Mouse (Mus musculus): ENCODE measurements around the gene Nfia. TPM values are rescaled to one million over a fixed set of nuclear protein-coding genes. Genes with fewer than 3 reads are reported as not detected.

Nfia gene
- polyA plus RNA-seq, 1 experiment, result 53.0 TPM

DNA sequence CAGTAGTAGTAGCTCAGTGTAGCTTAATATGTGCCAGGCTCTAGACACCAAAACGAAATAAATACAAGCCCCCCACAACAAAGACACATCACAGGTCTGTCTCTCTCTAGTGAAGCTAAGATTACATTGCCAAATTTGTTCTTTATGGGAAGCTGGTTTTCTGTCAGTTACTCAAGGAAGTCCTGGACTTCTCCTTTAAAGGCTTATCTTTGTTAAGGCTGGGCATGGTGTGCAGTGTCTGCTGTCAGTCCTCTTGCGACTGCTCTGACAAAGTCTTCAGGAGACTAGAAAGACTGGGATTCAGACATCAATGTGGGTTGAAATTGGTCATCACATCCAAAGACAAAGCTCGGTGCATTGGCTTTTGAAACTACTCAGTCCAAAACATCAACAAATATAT is 36.4 kb downstream of the Nfia start:
- no peak for TF ChIP-seq CTCF (IDR thresholded peaks at IDR 0.05; ENCODE audit: borderline replicate concordance, insufficient read depth, low read length)
- no peak for TF ChIP-seq POLR2A (IDR thresholded peaks at IDR 0.05; ENCODE audit: low read depth, low read length)
- no peak overlapping the region for H3K4me3 ChIP-seq (ENCODE audit: insufficient read depth, low read length)

DNA sequence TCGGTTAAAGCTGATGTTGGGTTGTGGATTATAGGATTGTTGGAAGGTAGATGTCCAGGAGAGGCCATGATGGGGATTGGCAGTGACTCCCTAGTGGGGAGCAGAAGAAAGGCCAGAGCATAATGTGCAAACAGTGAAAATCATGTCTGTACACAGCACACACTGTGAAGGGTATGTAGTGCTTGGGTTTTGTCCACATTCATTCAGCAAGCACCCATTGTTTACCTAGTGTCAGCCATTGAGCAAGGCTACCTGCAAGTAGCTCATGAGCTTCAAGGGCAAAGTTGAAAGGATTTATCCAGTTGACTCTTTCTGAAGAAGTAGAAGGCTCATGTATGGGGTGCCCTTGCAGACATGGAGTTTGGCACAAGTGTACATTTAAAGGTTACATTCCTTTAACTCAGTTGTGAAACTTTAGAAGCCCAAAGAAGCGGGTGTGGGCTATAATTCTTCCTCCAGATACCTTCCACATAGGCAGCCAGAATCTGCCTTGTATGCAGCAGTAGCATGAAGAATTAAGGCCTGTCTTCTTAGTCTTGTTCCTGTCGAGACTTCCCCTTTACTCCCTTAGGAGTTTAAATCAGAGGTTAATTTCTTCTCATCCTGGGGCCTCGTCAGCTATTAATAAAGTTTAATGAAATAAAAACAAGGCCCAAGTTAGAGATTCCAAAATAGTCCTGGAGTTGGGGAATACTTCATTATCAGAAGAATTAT is 37.2 kb downstream of the Nfia start:
- H3K4me3 ChIP-seq (ENCODE audit: insufficient read depth, low read length), result no peak overlapping the region
- no peak overlapping the region for H3K27ac ChIP-seq (ENCODE audit: insufficient read depth, low read length)
- TF ChIP-seq POLR2A (IDR thresholded peaks at IDR 0.05; ENCODE audit: low read depth, low read length) (no peak), CTCF (IDR thresholded peaks at IDR 0.05; ENCODE audit: borderline replicate concordance, insufficient read depth, low read length) (no peak)
- 0 out of 2 replicates have a peak, but pooled peaks cover 2% of the 10 kb centered on the region for H3K4me1 ChIP-seq (ENCODE audit: control insufficient read depth, insufficient read depth, low read length)

More for the DNA sequence above, 36.4 kb downstream of the Nfia start:
- H3K4me1 ChIP-seq (ENCODE audit: control insufficient read depth, insufficient read depth, low read length), result 0 out of 2 replicates have a peak, but pooled peaks cover 2% of the 10 kb centered on the region
- no peak overlapping the region for H3K27ac ChIP-seq (ENCODE audit: insufficient read depth, low read length)

DNA sequence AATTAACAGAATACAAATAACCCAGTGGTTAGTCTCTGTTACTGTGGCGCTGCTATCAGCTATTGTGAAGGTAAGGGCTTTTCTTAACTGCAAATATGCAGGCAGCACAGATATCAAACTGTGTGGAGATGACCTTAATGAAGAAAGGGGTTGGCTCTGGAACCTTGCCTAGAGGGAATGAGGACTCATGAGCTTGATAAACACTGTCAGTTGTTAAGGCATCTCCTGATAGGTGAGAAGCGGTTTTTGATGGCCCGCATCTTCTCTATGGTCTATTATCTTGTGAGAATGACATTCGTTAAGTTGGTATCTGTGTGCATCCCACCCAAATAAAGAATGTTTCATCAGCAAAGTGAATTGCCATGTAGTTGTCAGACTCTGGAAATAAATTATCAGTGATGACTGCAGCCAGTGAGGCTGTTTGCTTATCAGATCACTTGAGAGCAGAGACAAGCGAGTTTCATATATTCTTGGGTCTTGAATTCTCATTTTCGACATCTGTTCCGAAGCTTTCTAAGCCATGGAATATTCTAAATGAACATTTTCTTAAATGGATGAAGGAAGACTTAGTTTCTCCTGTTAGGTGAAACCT is 37.9 kb downstream of the Nfia start:
- H3K4me1 ChIP-seq (ENCODE audit: control insufficient read depth, insufficient read depth, low read length), result 0 out of 2 replicates have a peak, but pooled peaks cover 2% of the 10 kb centered on the region
- H3K27ac ChIP-seq (ENCODE audit: insufficient read depth, low read length), result no peak overlapping the region
- TF ChIP-seq CTCF (IDR thresholded peaks at IDR 0.05; ENCODE audit: borderline replicate concordance, insufficient read depth, low read length) (no peak), POLR2A (IDR thresholded peaks at IDR 0.05; ENCODE audit: low read depth, low read length) (no peak)
- no peak overlapping the region for H3K4me3 ChIP-seq (ENCODE audit: insufficient read depth, low read length)

DNA sequence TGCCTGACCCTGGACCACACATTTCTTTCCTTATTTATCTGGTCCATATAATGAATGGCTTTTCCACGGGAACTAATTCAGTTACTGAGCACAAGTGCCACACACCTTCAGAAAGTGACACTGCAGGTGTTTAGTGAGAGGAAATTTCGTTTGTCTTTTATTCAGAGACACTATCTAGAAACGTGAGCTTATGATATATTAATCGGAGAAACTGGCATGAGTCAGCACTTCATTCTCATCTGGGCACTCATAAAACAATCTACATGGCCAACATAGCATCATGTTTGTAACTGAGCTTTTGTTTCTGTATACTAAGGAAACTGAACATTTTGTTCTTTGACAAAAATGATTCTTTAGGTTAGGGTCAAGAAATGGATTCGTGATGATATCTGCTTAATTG is 40.5 kb downstream of the Nfia start:
- TF ChIP-seq CTCF (IDR thresholded peaks at IDR 0.05; ENCODE audit: borderline replicate concordance, insufficient read depth, low read length) (no peak), POLR2A (IDR thresholded peaks at IDR 0.05; ENCODE audit: low read depth, low read length) (no peak)
- Histone ChIP-seq H3K27ac (ENCODE audit: insufficient read depth, low read length) (no peak overlapping the region), H3K4me3 (ENCODE audit: insufficient read depth, low read length) (no peak overlapping the region), H3K4me1 (ENCODE audit: control insufficient read depth, insufficient read depth, low read length) (0 out of 2 replicates have a peak, but pooled peaks cover 2% of the 10 kb centered on the region)

DNA sequence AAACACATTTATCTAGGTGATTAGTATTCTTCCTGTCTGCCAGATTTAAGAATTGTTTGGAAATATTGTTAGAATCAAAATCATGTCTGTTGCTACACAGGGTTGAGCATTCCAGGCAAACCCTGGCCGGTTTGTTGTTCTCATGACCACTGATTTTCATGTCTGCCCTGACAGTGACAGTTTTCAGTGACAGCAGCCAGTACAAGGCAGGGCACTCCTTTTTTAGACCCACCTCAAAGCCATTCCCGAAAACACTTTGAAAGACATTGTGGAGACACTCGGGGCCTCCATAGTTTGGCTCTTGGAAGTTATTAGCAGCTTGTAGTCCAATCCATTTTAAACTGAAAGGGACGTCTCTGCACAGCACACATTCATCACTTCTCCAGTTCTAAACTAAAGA is 41.5 kb downstream of the Nfia start:
- Histone ChIP-seq H3K27ac (ENCODE audit: insufficient read depth, low read length) (no peak overlapping the region), H3K4me3 (ENCODE audit: insufficient read depth, low read length) (no peak overlapping the region), H3K4me1 (ENCODE audit: control insufficient read depth, insufficient read depth, low read length) (0 out of 2 replicates have a peak, but pooled peaks cover 2% of the 10 kb centered on the region)
- TF ChIP-seq POLR2A (IDR thresholded peaks at IDR 0.05; ENCODE audit: low read depth, low read length), result no peak
- no peak for TF ChIP-seq CTCF (IDR thresholded peaks at IDR 0.05; ENCODE audit: borderline replicate concordance, insufficient read depth, low read length)

DNA sequence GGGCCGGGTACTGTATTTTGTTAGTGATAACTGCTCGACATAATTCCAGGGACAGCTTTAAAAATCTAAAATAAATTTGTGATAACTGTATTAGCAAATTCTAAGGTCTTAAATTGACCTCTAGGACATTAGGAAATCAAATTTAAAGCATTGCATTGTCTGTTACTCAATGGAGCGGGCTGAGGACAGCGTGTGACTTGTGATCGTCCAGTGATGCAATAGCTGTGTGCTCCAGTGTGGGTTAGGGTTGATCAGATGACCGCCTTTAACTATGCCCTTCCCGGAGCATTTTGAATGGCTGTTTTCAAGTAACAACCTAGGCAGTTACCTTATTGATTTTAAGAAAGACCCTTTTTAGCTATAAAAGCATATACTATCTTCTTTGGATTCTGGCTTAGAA is 42.0 kb downstream of the Nfia start:
- no peak for TF ChIP-seq CTCF (IDR thresholded peaks at IDR 0.05; ENCODE audit: borderline replicate concordance, insufficient read depth, low read length)
- H3K27ac ChIP-seq (ENCODE audit: insufficient read depth, low read length), result no peak overlapping the region
- no peak overlapping the region for H3K4me3 ChIP-seq (ENCODE audit: insufficient read depth, low read length)
- H3K4me1 ChIP-seq (ENCODE audit: control insufficient read depth, insufficient read depth, low read length), result 0 out of 2 replicates have a peak, but pooled peaks cover 1% of the 10 kb centered on the region

DNA sequence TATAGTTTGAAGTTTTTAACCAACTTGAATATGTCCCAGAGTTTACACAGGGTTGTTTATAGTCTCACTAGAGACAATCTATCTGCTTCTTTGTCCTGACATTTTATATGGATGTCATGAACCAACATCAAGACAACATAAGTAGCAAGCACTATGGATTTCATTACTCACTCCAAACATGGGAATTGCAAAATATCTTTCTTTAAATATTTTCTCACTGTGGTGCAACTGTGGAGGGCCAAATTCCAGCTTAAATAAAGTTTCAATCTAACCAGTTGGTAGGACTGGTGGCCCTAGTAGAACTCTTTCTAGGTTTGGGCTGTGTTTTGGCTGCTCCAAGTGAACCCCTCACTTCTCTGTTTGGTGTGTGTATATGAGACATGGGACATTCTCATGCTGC is 43.5 kb downstream of the Nfia start:
- no peak overlapping the region for H3K27ac ChIP-seq (ENCODE audit: insufficient read depth, low read length)
- TF ChIP-seq CTCF (IDR thresholded peaks at IDR 0.05; ENCODE audit: borderline replicate concordance, insufficient read depth, low read length) (no peak), POLR2A (IDR thresholded peaks at IDR 0.05; ENCODE audit: low read depth, low read length) (no peak)
- H3K4me1 ChIP-seq (ENCODE audit: control insufficient read depth, insufficient read depth, low read length), result no peaks in the 10 kb centered on the region
- H3K4me3 ChIP-seq (ENCODE audit: insufficient read depth, low read length), result no peak overlapping the region

DNA sequence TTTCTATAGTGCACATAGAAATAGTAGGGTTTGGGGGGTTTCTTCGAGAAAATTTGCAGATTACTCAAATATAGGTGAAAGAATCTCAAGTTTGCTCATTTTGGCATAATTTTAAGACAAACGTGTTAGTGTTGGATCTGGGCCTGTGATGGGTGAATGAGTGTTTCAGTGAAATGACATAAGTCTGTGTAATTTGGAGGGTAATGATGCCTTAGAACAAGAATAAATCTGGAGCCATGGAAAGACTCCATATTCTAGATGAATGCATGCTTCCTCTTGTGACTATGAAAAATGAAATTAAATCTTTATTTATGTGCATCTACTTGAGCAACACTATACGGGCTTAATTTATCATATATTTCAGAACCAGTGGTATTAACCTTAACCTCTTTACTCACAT is 44.2 kb downstream of the Nfia start:
- TF ChIP-seq CTCF (IDR thresholded peaks at IDR 0.05; ENCODE audit: borderline replicate concordance, insufficient read depth, low read length), result no peak
- Histone ChIP-seq H3K4me1 (ENCODE audit: control insufficient read depth, insufficient read depth, low read length) (0 out of 2 replicates have a peak, but pooled peaks cover 2% of the 10 kb centered on the region), H3K27ac (ENCODE audit: insufficient read depth, low read length) (no peak overlapping the region), H3K4me3 (ENCODE audit: insufficient read depth, low read length) (no peak overlapping the region)

DNA sequence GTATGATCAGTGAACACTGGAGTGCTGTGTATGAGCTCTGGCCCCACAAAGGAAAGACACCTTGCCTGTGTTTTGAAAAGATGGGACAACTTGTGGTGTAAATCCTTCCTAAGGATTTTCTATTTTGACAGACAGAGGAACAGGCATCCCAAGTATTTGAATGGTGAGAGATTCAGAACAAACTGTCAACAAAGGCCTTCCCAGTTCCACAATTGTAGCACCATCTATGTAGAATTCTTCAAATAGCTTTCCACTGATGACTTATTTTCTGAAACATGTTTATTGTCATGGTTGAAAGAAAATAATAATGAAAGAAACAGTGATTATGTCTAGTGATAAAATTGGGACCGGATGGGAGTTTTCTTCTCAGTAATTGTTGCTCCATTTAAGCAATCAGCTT is 45.2 kb downstream of the Nfia start:
- Histone ChIP-seq H3K4me3 (ENCODE audit: insufficient read depth, low read length) (no peak overlapping the region), H3K4me1 (ENCODE audit: control insufficient read depth, insufficient read depth, low read length) (0 out of 2 replicates have a peak, but pooled peaks cover 2% of the 10 kb centered on the region), H3K27ac (ENCODE audit: insufficient read depth, low read length) (no peak overlapping the region)
- TF ChIP-seq CTCF (IDR thresholded peaks at IDR 0.05; ENCODE audit: borderline replicate concordance, insufficient read depth, low read length) (no peak), POLR2A (IDR thresholded peaks at IDR 0.05; ENCODE audit: low read depth, low read length) (no peak)

DNA sequence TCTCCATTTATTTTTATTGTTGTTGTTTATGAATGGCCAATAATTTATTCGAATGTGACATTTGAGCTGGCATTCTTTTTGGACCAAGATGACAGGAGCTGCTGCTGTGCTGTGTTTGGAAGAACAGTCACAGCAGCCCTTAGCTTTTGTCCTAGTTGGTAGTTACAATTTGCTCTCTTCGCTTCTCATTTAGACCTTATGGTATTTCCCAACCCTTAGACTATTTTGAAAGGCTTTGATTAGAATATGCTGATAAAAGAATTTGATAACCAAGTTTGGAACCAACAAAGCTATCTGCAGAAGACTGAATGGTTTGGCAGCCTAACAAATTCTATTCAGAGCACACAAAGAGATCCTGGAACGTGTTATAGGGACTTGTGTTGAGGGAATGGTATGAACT is 46.0 kb downstream of the Nfia start:
- Histone ChIP-seq H3K27ac (ENCODE audit: insufficient read depth, low read length) (no peak overlapping the region), H3K4me3 (ENCODE audit: insufficient read depth, low read length) (no peak overlapping the region), H3K4me1 (ENCODE audit: control insufficient read depth, insufficient read depth, low read length) (0 out of 2 replicates have a peak, but pooled peaks cover 2% of the 10 kb centered on the region)
- TF ChIP-seq POLR2A (IDR thresholded peaks at IDR 0.05; ENCODE audit: low read depth, low read length) (no peak), CTCF (IDR thresholded peaks at IDR 0.05; ENCODE audit: borderline replicate concordance, insufficient read depth, low read length) (no peak)

All from embryonic fibroblast, embryonic 13.5 days (primary cell).